Mouse (Mus musculus) cerebellum, adult 8-10 months (tissue): ENCODE results near the gene Olfr598.
"Not testable (repeated sequence)": the region's sequence is repeated elsewhere in the genome, so short reads cannot be mapped to it uniquely, and the experiment has no call there.

Source experiments
- DNase-seq: peaks from one replicate; pipeline ENCODE4 v3.0.0; 2022

The Olfr598 gene

DNA sequence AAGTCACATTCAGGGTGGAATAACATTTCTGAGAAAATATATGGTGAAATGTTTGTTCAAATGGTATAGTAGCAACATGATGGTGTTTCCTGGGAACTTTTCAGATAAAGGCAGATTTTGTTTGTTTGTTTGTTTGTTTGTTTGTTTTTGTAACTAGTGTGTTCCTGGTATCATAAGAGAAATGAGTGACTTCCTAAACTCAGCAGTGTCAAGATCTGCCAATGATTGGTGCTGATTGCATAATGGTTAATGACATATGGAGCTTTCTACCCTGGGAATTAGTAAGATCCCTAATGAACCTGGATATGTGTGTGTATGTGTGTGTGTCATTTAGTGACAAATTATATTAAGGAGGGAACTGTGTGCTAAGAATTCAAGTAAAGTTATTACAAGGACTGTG, at the start of gene Olfr598:
Gene Olfr598 (plus strand): TSS at position 301 of the 400 bp plus-strand sequence.
- DNase-seq = no peak

DNA sequence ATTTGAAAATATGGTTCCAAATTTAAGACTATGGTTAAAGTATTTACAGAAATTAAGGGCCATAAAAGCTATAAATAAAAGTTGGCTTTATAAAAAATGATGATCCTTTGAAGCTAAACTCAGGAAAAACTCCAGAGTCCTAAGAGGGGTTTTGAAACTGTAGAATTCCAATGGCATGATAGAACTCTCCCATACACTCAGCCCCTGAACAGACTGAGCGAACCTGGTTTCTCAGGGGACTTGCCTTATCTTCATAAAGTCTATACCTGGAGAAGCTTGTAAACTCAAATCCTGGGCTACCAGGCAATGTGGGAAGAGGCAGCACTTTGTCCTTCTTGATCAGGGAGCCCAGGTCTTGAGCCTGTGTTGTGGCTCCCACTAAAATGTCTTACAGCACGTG, 18.0 kb upstream of the Olfr598 start, which contains the start of gene Olfr596:
Gene Olfr596 (plus strand): TSS at position 301 of the 400 bp plus-strand sequence.
- not testable (repeated sequence) for DNase-seq

GRCm38 (mm10) chr7:103316015-103316414, 7.4 kb upstream of the Olfr598 start, which contains the start of gene Olfr597:
Gene Olfr597, plus strand, starts transcription at chr7:103316315.
- DNase-seq = not testable (repeated sequence)

DNA sequence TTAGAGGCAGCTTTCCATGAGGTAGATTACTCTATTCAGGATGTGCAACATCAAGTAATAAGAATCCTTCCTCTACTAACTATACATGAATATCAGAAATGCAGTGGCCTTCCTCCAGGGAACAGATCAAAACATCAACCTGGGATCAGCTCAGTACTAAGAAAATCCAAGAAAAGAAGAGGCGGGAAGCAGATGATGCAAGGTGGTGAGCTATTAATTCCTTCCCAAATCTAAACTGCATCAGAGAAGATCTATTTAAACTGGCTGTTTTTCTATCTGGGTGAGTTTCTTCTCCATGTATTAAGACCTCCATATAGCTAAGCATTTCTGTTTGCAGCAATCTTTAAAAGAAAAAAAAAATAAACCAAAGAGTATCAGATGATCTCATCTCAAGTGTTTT, 12.2 kb downstream of the Olfr598 start, which contains the start of gene Olfr599:
Gene Olfr599 (plus strand): TSS at position 301 of the 400 bp plus-strand sequence.
- DNase-seq = no peak

DNA sequence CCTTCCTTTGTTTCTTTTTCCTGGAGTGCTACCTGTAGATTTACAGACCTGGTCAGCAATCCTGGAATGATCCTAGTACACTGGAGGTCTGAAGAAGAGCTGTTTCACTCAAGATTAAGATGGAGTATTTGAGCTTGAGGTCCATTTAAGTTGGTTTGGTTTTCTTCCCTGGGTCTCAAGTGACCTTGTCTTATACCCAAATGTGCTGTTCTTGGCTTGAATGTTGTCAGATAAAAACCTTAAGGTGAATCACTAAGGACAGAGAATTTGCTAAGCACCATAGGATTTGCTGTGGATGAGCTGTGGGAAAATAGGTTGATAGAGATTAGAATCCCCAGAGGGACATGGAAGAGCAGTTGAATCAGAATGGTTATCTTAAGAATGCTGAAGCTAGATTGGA, 26.2 kb downstream of the Olfr598 start, which contains the start of gene Olfr600:
Gene Olfr600 (minus strand): TSS at position 101 of the 400 bp plus-strand sequence.
- DNase-seq = no peak

GRCm38 (mm10) chr7:103362555-103362954, 39.2 kb downstream of the Olfr598 start, which contains the start of gene Olfr601:
Gene Olfr601, minus strand, starts transcription at chr7:103362655.
- DNase-seq = no peak
